Mouse (Mus musculus): ENCODE measurements around the gene Krt42.

GRCm38 (mm10) chr11:100298274-100299036, 28.8 kb upstream of the Krt42 start:
- peak; percentile 80 for TF ChIP-seq CTCF (IDR thresholded peaks at IDR 0.05; ENCODE audit: control insufficient read depth, insufficient read depth, insufficient read length)
- no peak for TF ChIP-seq MYOD1 (IDR thresholded peaks at IDR 0.05; ENCODE audit: control insufficient read depth, insufficient read length, low read depth)
- TF ChIP-seq USF1 (IDR thresholded peaks at IDR 0.05; ENCODE audit: low read depth), result no peak
- no peak for TF ChIP-seq MYOG (IDR thresholded peaks at IDR 0.05; ENCODE audit: control insufficient read depth, extremely low read depth, insufficient read length)
- no peak for TF ChIP-seq MAX (IDR thresholded peaks at IDR 0.05)
- no peak for TF ChIP-seq FOSL1 (IDR thresholded peaks at IDR 0.05; ENCODE audit: insufficient read depth, low read length, poor library complexity, severe bottlenecking)
- no peak for TF ChIP-seq CEBPB (IDR thresholded peaks at IDR 0.05; ENCODE audit: low read depth)

All from C2C12 (cell line).